Mouse (Mus musculus): ENCODE measurements at regions not wholly inside any gene's neighbourhood (a gene's known extent, or its start where the extent isn't known, plus 50 kb on each side); places are given as distances from the start of the nearest gene placed in this dataset.

- no peak overlapping the region for H3K27ac ChIP-seq (replicated peaks; ENCODE audit: low read depth, low read length)
- H3K27me3 ChIP-seq (ENCODE audit: control insufficient read depth, insufficient read depth, low read length): no peaks in the 10 kb centered on the region
- H3K9ac ChIP-seq (ENCODE audit: low read depth, low read length, severe bottlenecking): no peak overlapping the region
- 84% methylated on average over 12 of the region's 12 CpGs for WGBS
- no peaks in the 10 kb centered on the region for H3K4me1 ChIP-seq (ENCODE audit: control insufficient read depth, insufficient read depth, low read length)
- no peak for DNase-seq (ENCODE audit: low spot score)
- no peak for ATAC-seq (ENCODE audit: low FRiP score, low read depth)
- no peak overlapping the region for H3K4me3 ChIP-seq (replicated peaks; ENCODE audit: low read length)
- H3K9me3 ChIP-seq (ENCODE audit: control insufficient read depth, low read length): no peaks in the 10 kb centered on the region
- no peaks in the 10 kb centered on the region for H3K36me3 ChIP-seq (ENCODE audit: control insufficient read depth, insufficient read depth, low read length)
- H3K4me2 ChIP-seq (replicated peaks; ENCODE audit: low read depth, low read length, severe bottlenecking): no peak overlapping the region
- no peak for TF ChIP-seq POLR2A (IDR thresholded peaks at IDR 0.05; ENCODE audit: borderline replicate concordance, extremely low read depth, insufficient read depth, insufficient read length)
These were observed 72.0 kb upstream of the Arglu1 start for GRCm38 (mm10) chr8:8762354-8762753.

- Histone ChIP-seq H3K9ac (ENCODE audit: low read depth, low read length, severe bottlenecking) (no peak overlapping the region), H3K36me3 (ENCODE audit: control insufficient read depth, insufficient read depth, low read length) (no peaks in the 10 kb centered on the region), H3K4me3 (replicated peaks; ENCODE audit: low read length) (no peak overlapping the region), H3K9me3 (ENCODE audit: control insufficient read depth, low read length) (no peaks in the 10 kb centered on the region), H3K27me3 (ENCODE audit: control insufficient read depth, insufficient read depth, low read length) (no peaks in the 10 kb centered on the region), H3K4me1 (ENCODE audit: control insufficient read depth, insufficient read depth, low read length) (no peaks in the 10 kb centered on the region), H3K4me2 (replicated peaks; ENCODE audit: low read depth, low read length, severe bottlenecking) (no peak overlapping the region), H3K27ac (replicated peaks; ENCODE audit: low read depth, low read length) (no peak overlapping the region)
- ATAC-seq (ENCODE audit: low FRiP score, low read depth) (no peak), DNase-seq (ENCODE audit: low spot score) (no peak)
- 70% methylated on average over 8 of the region's 8 CpGs for WGBS
- no peak for TF ChIP-seq POLR2A (IDR thresholded peaks at IDR 0.05; ENCODE audit: borderline replicate concordance, extremely low read depth, insufficient read depth, insufficient read length)
These were observed 68.0 kb upstream of the Arglu1 start for GRCm38 (mm10) chr8:8758283-8758682.

DNA sequence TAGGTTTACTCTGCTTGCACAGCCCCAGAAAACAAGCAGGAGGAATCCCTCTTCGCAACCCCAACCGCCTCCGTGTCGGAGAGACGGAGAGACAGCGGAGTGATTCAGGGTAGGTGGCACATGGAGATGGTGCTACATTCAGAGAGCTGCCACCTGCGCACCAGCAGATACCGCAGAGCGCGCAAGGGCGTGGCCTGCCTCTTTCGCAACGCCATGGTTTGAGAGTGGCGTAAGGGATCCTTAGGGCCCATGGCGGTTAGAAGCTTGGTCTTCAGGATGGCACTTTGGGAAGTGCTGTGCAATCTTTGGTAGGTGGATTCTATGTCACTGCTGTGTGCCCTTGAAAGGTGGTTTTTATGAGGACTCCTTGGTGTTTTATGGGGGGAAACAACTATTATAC is 60.9 kb upstream of the Arglu1 start:
- no peaks in the 10 kb centered on the region for H3K9me3 ChIP-seq (ENCODE audit: control insufficient read depth, low read length)
- no peak overlapping the region for H3K4me3 ChIP-seq (replicated peaks; ENCODE audit: low read length)
- H3K27me3 ChIP-seq (ENCODE audit: control insufficient read depth, insufficient read depth, low read length): no peaks in the 10 kb centered on the region
- no peaks in the 10 kb centered on the region for H3K36me3 ChIP-seq (ENCODE audit: control insufficient read depth, insufficient read depth, low read length)
- no peak for ATAC-seq (ENCODE audit: low FRiP score, low read depth)
- no peak overlapping the region for H3K27ac ChIP-seq (replicated peaks; ENCODE audit: low read depth, low read length)
- H3K9ac ChIP-seq (ENCODE audit: low read depth, low read length, severe bottlenecking): no peak overlapping the region
- H3K4me2 ChIP-seq (replicated peaks; ENCODE audit: low read depth, low read length, severe bottlenecking): no peak overlapping the region
- DNase-seq (ENCODE audit: low spot score): no peak
- 90% methylated on average over 15 of the region's 15 CpGs for WGBS
- no peak for TF ChIP-seq POLR2A (IDR thresholded peaks at IDR 0.05; ENCODE audit: borderline replicate concordance, extremely low read depth, insufficient read depth, insufficient read length)
- H3K4me1 ChIP-seq (ENCODE audit: control insufficient read depth, insufficient read depth, low read length): no peaks in the 10 kb centered on the region

GRCm38 (mm10) chr8:8746691-8747090 is 56.4 kb upstream of the Arglu1 start:
- Histone ChIP-seq H3K9me3 (ENCODE audit: control insufficient read depth, low read length) (no peaks in the 10 kb centered on the region), H3K36me3 (ENCODE audit: control insufficient read depth, insufficient read depth, low read length) (no peaks in the 10 kb centered on the region), H3K27ac (replicated peaks; ENCODE audit: low read depth, low read length) (no peak overlapping the region), H3K4me3 (replicated peaks; ENCODE audit: low read length) (no peak overlapping the region), H3K4me1 (ENCODE audit: control insufficient read depth, insufficient read depth, low read length) (no peaks in the 10 kb centered on the region), H3K9ac (ENCODE audit: low read depth, low read length, severe bottlenecking) (no peak overlapping the region), H3K27me3 (ENCODE audit: control insufficient read depth, insufficient read depth, low read length) (no peaks in the 10 kb centered on the region), H3K4me2 (replicated peaks; ENCODE audit: low read depth, low read length, severe bottlenecking) (no peak overlapping the region)
- ATAC-seq (ENCODE audit: low FRiP score, low read depth): no peak
- WGBS: 74% methylated on average over 1 of the region's 1 CpGs
- no peak for DNase-seq (ENCODE audit: low spot score)
- no peak for TF ChIP-seq POLR2A (IDR thresholded peaks at IDR 0.05; ENCODE audit: borderline replicate concordance, extremely low read depth, insufficient read depth, insufficient read length)

DNA sequence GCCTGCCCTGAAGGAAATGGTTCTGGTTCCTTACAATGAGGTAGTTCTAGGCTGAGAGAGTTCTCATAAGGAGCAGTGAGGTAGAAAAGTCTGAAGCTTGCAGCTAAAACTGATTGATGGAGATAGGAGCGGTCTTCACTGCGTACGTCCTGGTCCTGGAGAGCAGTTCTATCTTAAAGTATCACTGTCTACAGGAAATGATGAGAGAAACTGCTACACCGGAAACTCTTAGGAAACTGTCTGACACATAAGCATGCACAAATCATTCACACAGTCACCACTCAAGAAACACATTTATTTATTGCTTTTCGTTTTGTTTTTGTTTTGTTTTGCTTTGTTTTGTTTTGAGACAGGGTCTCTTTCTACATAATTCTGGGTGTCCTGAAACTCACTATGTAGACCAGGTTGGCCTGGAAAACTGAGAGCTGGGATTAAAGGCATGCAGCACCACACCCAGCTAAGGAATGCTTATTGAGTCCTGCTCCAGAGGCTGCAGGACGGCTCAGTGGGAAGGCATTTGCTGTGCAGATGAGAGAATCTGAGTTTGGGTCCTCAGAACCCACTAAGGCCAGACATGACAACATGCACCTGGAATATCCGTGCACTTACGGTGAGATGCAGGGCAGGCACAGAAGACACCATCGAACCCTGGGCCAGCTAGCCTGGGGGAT is 55.4 kb upstream of the Arglu1 start:
- Histone ChIP-seq H3K4me2 (replicated peaks; ENCODE audit: low read depth, low read length, severe bottlenecking) (no peak overlapping the region), H3K36me3 (ENCODE audit: control insufficient read depth, insufficient read depth, low read length) (no peaks in the 10 kb centered on the region), H3K27me3 (ENCODE audit: control insufficient read depth, insufficient read depth, low read length) (no peaks in the 10 kb centered on the region), H3K9me3 (ENCODE audit: control insufficient read depth, low read length) (no peaks in the 10 kb centered on the region), H3K4me3 (replicated peaks; ENCODE audit: low read length) (no peak overlapping the region), H3K27ac (replicated peaks; ENCODE audit: low read depth, low read length) (no peak overlapping the region), H3K9ac (ENCODE audit: low read depth, low read length, severe bottlenecking) (no peak overlapping the region), H3K4me1 (ENCODE audit: control insufficient read depth, insufficient read depth, low read length) (no peaks in the 10 kb centered on the region)
- no peak for DNase-seq (ENCODE audit: low spot score)
- no peak for ATAC-seq (ENCODE audit: low FRiP score, low read depth)
- no peak for TF ChIP-seq POLR2A (IDR thresholded peaks at IDR 0.05; ENCODE audit: borderline replicate concordance, extremely low read depth, insufficient read depth, insufficient read length)
- 72% methylated on average over 9 of the region's 9 CpGs for WGBS

Measured in limb, embryonic 14.5 days (tissue).